Mouse (Mus musculus): ENCODE results near the gene Eif2b1. TPM values are rescaled to one million over a fixed set of nuclear protein-coding genes. Genes with fewer than 3 reads are reported as not detected.
A peak's percentile ranks its signal among the peaks of the same experiment; 100 is the strongest.

Eif2b1 gene
- polyA plus RNA-seq, 1 experiment from 2014 or later = 71.5 TPM

- no peak overlapping the region for H3K4me2 ChIP-seq (ENCODE audit: low read depth, low read length)
- H3K27ac ChIP-seq (ENCODE audit: low read length) = no peak overlapping the region
- 74% methylated on average over 14 of the region's 16 CpGs for WGBS
- no peak overlapping the region for H3K4me3 ChIP-seq (replicated peaks; ENCODE audit: low read length)
- no peaks in the 10 kb centered on the region for H3K36me3 ChIP-seq (ENCODE audit: control insufficient read depth, insufficient read depth, low read length)
- no peak overlapping the region; the same call in 1 of the 2 replicates for H3K9ac ChIP-seq (ENCODE audit: low read length)
- H3K4me1 ChIP-seq (ENCODE audit: control insufficient read depth, insufficient read depth, low read length) = peaks cover 19% of the 10 kb centered on the region
- no peaks in the 10 kb centered on the region for H3K27me3 ChIP-seq (ENCODE audit: control insufficient read depth, insufficient read depth, low read length)
- no peak for ATAC-seq (ENCODE audit: insufficient read depth, low FRiP score)
- no peaks in the 10 kb centered on the region for H3K9me3 ChIP-seq (replicated peaks; ENCODE audit: control insufficient read depth, low read length)
Observed at GRCm38 (mm10) chr5:124538813-124539792, 39.8 kb downstream of the Eif2b1 start.

- Histone ChIP-seq H3K9me3 (replicated peaks; ENCODE audit: control insufficient read depth, low read length) (no peaks in the 10 kb centered on the region), H3K9ac (ENCODE audit: low read length) (peak overlapping the region; percentile 63), H3K4me2 (ENCODE audit: low read depth, low read length) (peak overlapping the region; percentile 49), H3K4me3 (replicated peaks; ENCODE audit: low read length) (peak overlapping the region; percentile 33), H3K27me3 (ENCODE audit: control insufficient read depth, insufficient read depth, low read length) (no peaks in the 10 kb centered on the region), H3K4me1 (ENCODE audit: control insufficient read depth, insufficient read depth, low read length) (peaks cover 14% of the 10 kb centered on the region), H3K36me3 (ENCODE audit: control insufficient read depth, insufficient read depth, low read length) (no peaks in the 10 kb centered on the region), H3K27ac (ENCODE audit: low read length) (no peak overlapping the region; the same call in none of the 2 replicates)
- 3% methylated on average over 16 of the region's 17 CpGs for WGBS
- no peak for ATAC-seq (ENCODE audit: insufficient read depth, low FRiP score)
Observed at GRCm38 (mm10) chr5:124536776-124537175, 42.2 kb downstream of the Eif2b1 start.

DNA sequence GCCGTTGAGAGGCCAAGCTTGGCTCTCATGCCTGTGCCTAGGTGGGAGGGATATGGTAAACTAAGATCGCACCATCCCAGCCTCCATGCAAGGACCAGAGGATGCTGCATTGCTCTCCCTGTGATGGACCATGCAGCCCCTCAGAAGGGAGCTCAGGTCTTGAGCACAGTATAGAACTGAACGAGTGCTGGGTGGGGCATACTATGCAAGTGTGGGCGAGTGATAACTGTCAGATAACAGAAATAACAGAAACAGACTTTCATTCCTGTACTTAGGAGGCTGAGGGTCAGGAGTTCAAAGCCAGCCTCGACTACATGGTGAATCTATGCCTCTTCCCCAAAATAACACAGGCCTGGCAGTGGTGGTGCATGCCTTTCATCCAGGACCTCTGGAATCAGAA, 43.9 kb downstream of the Eif2b1 start:
- no peaks in the 10 kb centered on the region for H3K36me3 ChIP-seq (ENCODE audit: control insufficient read depth, insufficient read depth, low read length)
- peaks cover 21% of the 10 kb centered on the region for H3K4me1 ChIP-seq (ENCODE audit: control insufficient read depth, insufficient read depth, low read length)
- no peak for ATAC-seq (ENCODE audit: insufficient read depth, low FRiP score)
- no peak overlapping the region for H3K27ac ChIP-seq (ENCODE audit: low read length)
- whole genome bisulfite sequencing = 61% methylated on average over 5 of the region's 5 CpGs
- no peak overlapping the region for H3K4me2 ChIP-seq (ENCODE audit: low read depth, low read length)
- H3K9me3 ChIP-seq (replicated peaks; ENCODE audit: control insufficient read depth, low read length) = no peaks in the 10 kb centered on the region
- H3K9ac ChIP-seq (ENCODE audit: low read length) = no peak overlapping the region
- H3K4me3 ChIP-seq (replicated peaks; ENCODE audit: low read length) = no peak overlapping the region
- H3K27me3 ChIP-seq (ENCODE audit: control insufficient read depth, insufficient read depth, low read length) = no peaks in the 10 kb centered on the region

GRCm38 (mm10) chr5:124532451-124532850, 46.5 kb downstream of the Eif2b1 start:
- Histone ChIP-seq H3K9ac (ENCODE audit: low read length) (0 out of 2 replicates have a peak overlapping the region, but pooled peaks have one; percentile 22), H3K4me3 (replicated peaks; ENCODE audit: low read length) (no peak overlapping the region), H3K9me3 (replicated peaks; ENCODE audit: control insufficient read depth, low read length) (no peaks in the 10 kb centered on the region), H3K27ac (ENCODE audit: low read length) (peak overlapping the region; percentile 31; the same call in 1 of the 2 replicates), H3K4me2 (ENCODE audit: low read depth, low read length) (no peak overlapping the region), H3K27me3 (ENCODE audit: control insufficient read depth, insufficient read depth, low read length) (no peaks in the 10 kb centered on the region), H3K4me1 (ENCODE audit: control insufficient read depth, insufficient read depth, low read length) (peaks cover 41% of the 10 kb centered on the region), H3K36me3 (ENCODE audit: control insufficient read depth, insufficient read depth, low read length) (no peaks in the 10 kb centered on the region)
- 0 out of 2 replicates have a peak, but pooled peaks have one; percentile 12 for ATAC-seq (ENCODE audit: insufficient read depth, low FRiP score)
- WGBS = 39% methylated on average over 7 of the region's 7 CpGs

DNA sequence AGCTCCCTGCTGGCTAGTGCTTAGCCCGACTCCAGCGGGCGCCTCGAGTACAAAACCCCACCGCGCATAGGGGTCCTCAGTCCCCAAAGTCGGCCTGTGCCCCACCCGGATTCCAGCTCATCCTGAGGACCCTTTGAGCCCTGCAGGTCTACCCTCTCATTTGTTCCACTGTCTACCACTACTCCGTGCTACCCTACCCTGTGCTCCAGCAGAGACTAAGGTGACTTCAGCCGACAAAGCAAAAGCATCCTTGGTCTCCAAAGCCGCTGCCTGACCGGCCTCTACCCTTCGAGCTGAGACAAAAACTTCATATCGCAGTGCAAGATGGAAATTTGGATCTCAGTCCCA, 47.4 kb downstream of the Eif2b1 start:
- Histone ChIP-seq H3K4me1 (ENCODE audit: control insufficient read depth, insufficient read depth, low read length) (peaks cover 34% of the 10 kb centered on the region), H3K9ac (ENCODE audit: low read length) (peak overlapping the region; percentile 80), H3K36me3 (ENCODE audit: control insufficient read depth, insufficient read depth, low read length) (no peaks in the 10 kb centered on the region), H3K9me3 (replicated peaks; ENCODE audit: control insufficient read depth, low read length) (no peaks in the 10 kb centered on the region), H3K27ac (ENCODE audit: low read length) (peak overlapping the region; percentile 87), H3K4me2 (ENCODE audit: low read depth, low read length) (peak overlapping the region; percentile 89), H3K27me3 (ENCODE audit: control insufficient read depth, insufficient read depth, low read length) (no peaks in the 10 kb centered on the region), H3K4me3 (replicated peaks; ENCODE audit: low read length) (peak overlapping the region; percentile 70)
- ATAC-seq (ENCODE audit: insufficient read depth, low FRiP score) = no peak
- WGBS = 13% methylated on average over 14 of the region's 14 CpGs

GRCm38 (mm10) chr5:124530655-124531582, 48.0 kb downstream of the Eif2b1 start, which contains the start of gene Rilpl1:
Gene Rilpl1, minus strand, starts transcription at chr5:124531391.
- Histone ChIP-seq H3K9me3 (replicated peaks; ENCODE audit: control insufficient read depth, low read length) (no peaks in the 10 kb centered on the region), H3K9ac (ENCODE audit: low read length) (peak within 1 kb of the TSS; percentile 80), H3K36me3 (ENCODE audit: control insufficient read depth, insufficient read depth, low read length) (no peaks in the 10 kb centered on the region), H3K4me2 (ENCODE audit: low read depth, low read length) (peak within 1 kb of the TSS; percentile 89), H3K4me1 (ENCODE audit: control insufficient read depth, insufficient read depth, low read length) (peaks cover 34% of the 10 kb centered on the region), H3K27ac (ENCODE audit: low read length) (peak within 1 kb of the TSS; percentile 87), H3K27me3 (ENCODE audit: control insufficient read depth, insufficient read depth, low read length) (no peaks in the 10 kb centered on the region), H3K4me3 (replicated peaks; ENCODE audit: low read length) (peak within 1 kb of the TSS; percentile 70)
- under 1% methylated on average over 79 of the region's 96 CpGs for WGBS
- peak; percentile 84 for ATAC-seq (ENCODE audit: insufficient read depth, low FRiP score)

GRCm38 (mm10) chr5:124529697-124530096, 49.2 kb downstream of the Eif2b1 start:
- Histone ChIP-seq H3K4me3 (replicated peaks; ENCODE audit: low read length) (peak overlapping the region; percentile 70), H3K36me3 (ENCODE audit: control insufficient read depth, insufficient read depth, low read length) (no peaks in the 10 kb centered on the region), H3K27me3 (ENCODE audit: control insufficient read depth, insufficient read depth, low read length) (no peaks in the 10 kb centered on the region), H3K9ac (ENCODE audit: low read length) (peak overlapping the region; percentile 80), H3K27ac (ENCODE audit: low read length) (peak overlapping the region; percentile 32; the same call in 1 of the 2 replicates), H3K4me1 (ENCODE audit: control insufficient read depth, insufficient read depth, low read length) (peaks cover 34% of the 10 kb centered on the region), H3K4me2 (ENCODE audit: low read depth, low read length) (peak overlapping the region; percentile 89), H3K9me3 (replicated peaks; ENCODE audit: control insufficient read depth, low read length) (no peaks in the 10 kb centered on the region)
- WGBS = 37% methylated on average over 8 of the region's 8 CpGs
- no peak for ATAC-seq (ENCODE audit: insufficient read depth, low FRiP score)

GRCm38 (mm10) chr5:124529191-124529651, 49.7 kb downstream of the Eif2b1 start:
- 22% methylated on average over 8 of the region's 8 CpGs for whole genome bisulfite sequencing
- H3K27ac ChIP-seq (ENCODE audit: low read length) = peak overlapping the region; percentile 32
- peak overlapping the region; percentile 65 for H3K9ac ChIP-seq (ENCODE audit: low read length)
- peaks cover 34% of the 10 kb centered on the region for H3K4me1 ChIP-seq (ENCODE audit: control insufficient read depth, insufficient read depth, low read length)
- no peaks in the 10 kb centered on the region for H3K27me3 ChIP-seq (ENCODE audit: control insufficient read depth, insufficient read depth, low read length)
- ATAC-seq (ENCODE audit: insufficient read depth, low FRiP score) = no peak
- H3K9me3 ChIP-seq (replicated peaks; ENCODE audit: control insufficient read depth, low read length) = no peaks in the 10 kb centered on the region
- H3K4me3 ChIP-seq (replicated peaks; ENCODE audit: low read length) = peak overlapping the region; percentile 70
- no peaks in the 10 kb centered on the region for H3K36me3 ChIP-seq (ENCODE audit: control insufficient read depth, insufficient read depth, low read length)
- H3K4me2 ChIP-seq (ENCODE audit: low read depth, low read length) = peak overlapping the region; percentile 89

Measured in stomach, embryonic 16.5 days (tissue).